Mouse (Mus musculus) hematopoietic stem cell, adult 5-6 weeks (primary cell): ENCODE data around the gene Gm13272. TPM values are rescaled to one million over a fixed set of nuclear protein-coding genes. Genes with fewer than 3 reads are reported as not detected.

Experiments
- total RNA-seq: library from RNA; stranded (forward); fragments of 172-1452, 232-1000 nt; gene quantifications from 2 replicates; pipeline ENCODE4 v1.2.3, GENCODE M21; 2017

Gm13272 gene
- total RNA-seq, 1 experiment from 2014 or later, result not detected

Other genes starting within 250 kb of the Gm13272 start
- gene Ifna15, start 221.6 kb upstream of the Gm13272 start, total RNA-seq, result not detected in 2 replicates
- not detected in 2 replicates for gene Ifna14, start 208.1 kb upstream of the Gm13272 start, total RNA-seq
- not detected in 2 replicates for gene Ifna9, start 187.5 kb upstream of the Gm13272 start, total RNA-seq
- not detected in 2 replicates for gene Ifna12, start 176.5 kb upstream of the Gm13272 start, total RNA-seq
- gene C87499, start 145.4 kb upstream of the Gm13272 start, total RNA-seq, result not detected in 2 replicates
- not detected in 2 replicates for gene Ifna13, start 135.4 kb upstream of the Gm13272 start, total RNA-seq
- gene Ifna16, start 102.9 kb upstream of the Gm13272 start, total RNA-seq, result not detected in 2 replicates
- gene Ifna2, start 95.9 kb upstream of the Gm13272 start, total RNA-seq, result not detected in 2 replicates
- gene Ifnab, start 88.5 kb upstream of the Gm13272 start, total RNA-seq, result not detected in 2 replicates
- gene Gm26566, start 58.0 kb upstream of the Gm13272 start, total RNA-seq, result 2.2 TPM in 1 of 2 replicates, not detected in the other
- 101 and 115 TPM in 2 replicates for gene Klhl9, start 57.4 kb upstream of the Gm13272 start, total RNA-seq
- gene Gm13271, start 25.0 kb upstream of the Gm13272 start, total RNA-seq, result not detected in 2 replicates
- not detected in 2 replicates for gene Gm13283, start 19.7 kb upstream of the Gm13272 start, total RNA-seq
- gene Gm13290, start 6.0 kb upstream of the Gm13272 start, total RNA-seq, result not detected in 2 replicates
- not detected in 2 replicates for gene Gm13289, start 2.9 kb upstream of the Gm13272 start, total RNA-seq
- gene Ifnz, start 2.3 kb downstream of the Gm13272 start, total RNA-seq, result 0.55 TPM in 1 of 2 replicates, not detected in the other
- gene Gm13276, start 5.9 kb downstream of the Gm13272 start, total RNA-seq, result not detected in 2 replicates
- not detected in 2 replicates for gene Gm13277, start 8.8 kb downstream of the Gm13272 start, total RNA-seq
- not detected in 2 replicates for gene Gm13278, start 11.7 kb downstream of the Gm13272 start, total RNA-seq
- not detected in 2 replicates for gene Gm13275, start 14.6 kb downstream of the Gm13272 start, total RNA-seq
- gene Gm13279, start 17.5 kb downstream of the Gm13272 start, total RNA-seq, result not detected in 2 replicates
- 0.89 TPM in 1 of 2 replicates, not detected in the other for gene Gm13285, start 19.8 kb downstream of the Gm13272 start, total RNA-seq
- gene Gm13287, start 23.4 kb downstream of the Gm13272 start, total RNA-seq, result not detected in 2 replicates
- not detected in 2 replicates for gene Gm13288, start 25.7 kb downstream of the Gm13272 start, total RNA-seq
- gene Ifna7, start 36.4 kb downstream of the Gm13272 start, total RNA-seq, result not detected in 2 replicates
- gene Ifna11, start 40.1 kb downstream of the Gm13272 start, total RNA-seq, result not detected in 2 replicates
- not detected in 2 replicates for gene Ifna6, start 47.6 kb downstream of the Gm13272 start, total RNA-seq
- not detected in 2 replicates for gene Ifna5, start 55.7 kb downstream of the Gm13272 start, total RNA-seq
- not detected in 2 replicates for gene Ifna4, start 62.0 kb downstream of the Gm13272 start, total RNA-seq
- not detected in 2 replicates for gene Ifna1, start 70.2 kb downstream of the Gm13272 start, total RNA-seq
- gene Ifne, start 100.4 kb downstream of the Gm13272 start, total RNA-seq, result not detected in 2 replicates